Mouse (Mus musculus): ENCODE data around the gene Cep55. TPM values are rescaled to one million over a fixed set of nuclear protein-coding genes. Genes with fewer than 3 reads are reported as not detected.
A peak's percentile ranks its signal among the peaks of the same experiment; 100 is the strongest.

Cep55 gene
- total RNA-seq, 2 experiments from 2014 or later = 2.2 to 2.5 TPM

DNA sequence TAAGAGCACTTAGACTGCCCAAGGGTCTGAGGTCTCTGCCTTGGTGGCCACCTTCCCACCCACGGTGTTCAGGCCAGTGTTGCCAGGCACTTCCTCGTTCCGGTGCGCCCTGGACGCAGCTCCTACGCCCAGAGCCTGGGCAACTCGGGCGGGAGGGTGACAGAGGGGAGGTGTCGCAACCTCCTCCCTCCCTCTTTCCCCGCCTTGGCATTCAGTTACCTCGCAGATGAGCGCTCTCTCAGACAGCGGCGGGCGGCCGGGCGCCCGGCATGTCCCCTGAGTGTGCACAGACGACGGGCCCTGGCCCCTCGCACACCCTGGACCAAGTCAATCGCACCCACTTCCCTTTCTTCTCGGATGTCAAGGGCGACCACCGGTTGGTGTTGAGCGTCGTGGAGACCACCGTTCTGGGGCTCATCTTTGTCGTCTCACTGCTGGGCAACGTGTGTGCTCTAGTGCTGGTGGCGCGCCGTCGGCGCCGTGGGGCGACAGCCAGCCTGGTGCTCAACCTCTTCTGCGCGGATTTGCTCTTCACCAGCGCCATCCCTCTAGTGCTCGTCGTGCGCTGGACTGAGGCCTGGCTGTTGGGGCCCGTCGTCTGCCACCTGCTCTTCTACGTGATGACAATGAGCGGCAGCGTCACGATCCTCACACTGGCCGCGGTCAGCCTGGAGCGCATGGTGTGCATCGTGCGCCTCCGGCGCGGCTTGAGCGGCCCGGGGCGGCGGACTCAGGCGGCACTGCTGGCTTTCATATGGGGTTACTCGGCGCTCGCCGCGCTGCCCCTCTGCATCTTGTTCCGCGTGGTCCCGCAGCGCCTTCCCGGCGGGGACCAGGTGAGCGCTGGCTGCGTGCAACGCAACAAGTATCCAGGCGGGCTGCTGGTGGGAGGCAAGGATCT, 42.3 kb downstream of the Cep55 start, which contains the start of gene Ffar4:
Gene Ffar4, plus strand, starts transcription at position 214 of the 901 bp plus-strand sequence.
- DNase-seq = peak; percentile 32 to 51

DNA sequence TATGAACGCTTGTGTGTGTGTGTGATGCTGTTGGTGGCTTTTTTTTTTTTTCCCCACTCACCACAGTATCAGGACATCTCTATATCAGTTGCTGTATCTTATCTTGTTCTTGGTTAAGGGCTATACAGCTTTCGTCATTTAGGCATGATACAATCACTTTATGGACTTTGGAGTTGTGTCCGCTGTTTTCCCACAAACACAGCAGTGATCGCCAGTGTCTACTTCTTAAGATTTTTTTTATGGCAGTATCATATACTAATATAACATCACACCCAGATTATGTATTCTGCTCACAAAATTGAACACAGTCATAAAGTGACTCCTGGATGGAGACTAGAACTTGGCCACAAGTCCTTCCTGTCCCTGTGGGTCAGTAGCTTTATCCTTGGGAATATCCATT, 53.1 kb downstream of the Cep55 start:
- no peak for DNase-seq

DNA sequence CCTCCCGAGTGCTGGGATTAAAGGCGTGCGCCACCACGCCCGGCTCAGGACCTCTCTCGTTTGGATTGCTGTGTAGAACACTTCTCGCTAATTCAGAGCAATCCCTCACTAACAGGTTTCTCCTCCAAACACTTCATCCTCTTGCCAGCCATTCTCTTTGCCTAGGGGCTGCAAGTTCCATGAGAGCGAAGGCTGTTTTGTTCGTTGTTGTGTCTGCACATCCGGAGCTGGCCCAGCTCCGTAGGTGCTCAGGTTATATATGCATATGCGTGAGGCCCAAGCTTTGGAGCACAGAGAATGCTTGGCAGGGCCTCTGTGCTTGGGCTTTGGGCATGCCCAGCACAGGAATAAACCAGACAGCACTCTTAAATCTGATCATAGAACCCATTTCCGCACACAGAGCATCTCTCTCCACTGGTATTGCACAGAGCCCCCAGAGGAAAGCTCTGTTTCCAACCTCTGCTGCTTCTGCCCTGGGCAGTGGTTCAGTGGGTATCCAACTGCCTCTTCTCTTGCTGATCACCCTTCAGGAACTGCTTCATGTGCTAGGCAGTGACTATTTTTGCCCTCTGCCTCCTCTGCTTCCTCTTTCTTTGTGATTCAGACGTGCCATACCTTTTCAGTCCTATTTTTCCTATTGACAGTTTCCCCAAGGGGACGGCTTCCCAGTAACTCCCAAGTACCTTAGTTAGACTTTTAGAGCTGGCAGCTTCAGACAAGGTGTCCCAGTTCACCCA, 54.9 kb downstream of the Cep55 start:
- no peak for DNase-seq

DNA sequence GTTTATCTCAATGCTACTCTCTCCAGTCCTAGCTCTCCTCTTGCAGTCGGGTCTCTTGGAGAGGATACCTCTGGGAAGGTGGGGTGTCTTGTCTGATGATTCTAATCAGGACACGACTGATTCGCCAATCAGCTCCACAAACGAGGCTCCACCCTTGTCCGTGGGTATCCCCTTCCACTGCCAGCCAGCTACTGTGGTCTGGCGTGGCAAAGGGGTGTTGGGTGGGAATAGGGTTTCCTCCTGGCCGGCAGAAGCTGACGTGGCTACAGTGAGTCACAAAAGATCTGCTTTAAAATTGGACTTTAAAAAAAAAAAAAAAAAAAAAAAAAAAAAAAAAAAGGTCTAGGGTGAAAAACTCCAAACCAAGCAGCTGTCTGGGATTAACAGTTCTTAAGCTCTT, 56.2 kb downstream of the Cep55 start:
- DNase-seq = no peak

DNA sequence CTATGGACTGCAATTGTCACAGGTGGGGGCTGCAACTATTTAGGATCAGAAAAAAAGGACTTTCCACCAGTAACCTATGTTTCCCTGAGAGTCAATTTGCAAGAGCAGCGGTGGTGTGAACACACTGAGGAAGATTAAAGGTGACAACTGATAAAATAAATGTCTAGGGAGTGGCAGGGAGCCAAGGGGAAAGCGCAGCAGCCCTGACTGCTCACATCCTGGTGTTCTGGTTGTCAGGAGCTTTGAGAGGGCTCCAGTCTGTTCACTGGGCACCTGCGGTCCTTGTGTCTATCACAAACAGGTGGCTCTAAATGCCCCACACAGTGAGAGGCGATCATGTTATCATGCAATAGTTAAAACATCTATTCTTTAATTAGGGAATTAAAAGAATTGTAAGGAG, 57.8 kb downstream of the Cep55 start:
- DNase-seq = no peak

DNA sequence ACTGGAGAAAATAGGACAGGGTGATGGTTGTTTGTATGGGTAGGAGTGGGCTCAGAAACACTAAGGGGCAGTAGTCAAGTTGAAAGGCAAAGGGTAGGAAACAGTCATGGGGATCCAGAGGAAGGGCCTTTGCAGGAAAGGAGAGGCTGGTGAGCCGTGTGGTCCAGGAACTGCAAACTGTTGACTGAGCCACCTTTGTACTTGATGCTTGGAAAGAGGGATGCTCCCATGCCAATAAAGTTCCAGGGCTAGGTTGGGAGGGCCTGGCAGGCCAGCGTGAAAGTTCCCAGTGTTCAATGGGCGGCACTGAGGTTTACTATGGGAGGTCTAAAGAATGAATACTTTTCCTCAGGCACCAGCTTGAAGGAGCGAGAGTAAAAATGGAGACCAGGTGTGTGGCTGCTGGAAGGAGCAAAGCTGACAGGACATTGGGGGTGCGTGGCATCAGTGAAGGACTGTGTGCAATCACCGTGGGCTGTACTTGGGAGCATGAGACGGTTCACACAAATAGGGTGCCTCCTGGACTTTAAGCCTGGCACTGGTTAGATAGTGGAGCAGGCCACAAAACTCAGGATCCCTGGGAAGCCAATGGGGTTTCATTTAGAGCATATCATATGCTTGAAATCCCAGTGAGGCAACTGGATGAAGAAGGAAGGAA, 60.2 kb downstream of the Cep55 start:
- no peak for DNase-seq

DNA sequence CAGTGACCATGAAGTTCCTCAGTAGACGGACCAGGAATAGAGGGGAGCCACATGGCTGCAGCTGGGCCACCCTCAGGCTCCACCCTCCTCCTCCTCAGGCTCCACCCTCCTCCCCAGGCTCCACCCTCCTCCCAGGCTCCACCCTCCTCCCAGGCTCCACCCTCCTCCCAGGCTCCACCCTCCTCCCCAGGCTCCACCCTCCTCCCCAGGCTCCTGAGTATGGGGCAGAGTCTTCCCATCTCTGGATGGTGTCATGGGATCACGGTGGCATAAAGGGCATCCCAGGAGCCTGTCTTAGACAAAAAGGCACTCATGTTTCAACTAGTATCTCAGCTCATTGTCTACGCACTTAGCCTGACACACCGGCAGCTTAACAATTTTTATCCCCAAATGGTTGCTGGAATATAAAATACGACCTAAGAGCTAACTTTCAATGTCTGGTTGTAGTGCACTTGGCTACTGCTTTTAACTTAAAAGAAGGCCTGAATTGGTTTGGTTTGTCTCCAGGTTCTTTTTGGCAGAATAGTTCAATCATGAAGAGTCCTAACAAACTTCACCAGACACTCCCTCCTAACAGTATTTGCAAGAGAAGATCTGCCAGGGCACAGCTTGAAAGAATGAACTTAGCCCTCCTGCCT, 65.4 kb downstream of the Cep55 start:
- DNase-seq = no peak

DNA sequence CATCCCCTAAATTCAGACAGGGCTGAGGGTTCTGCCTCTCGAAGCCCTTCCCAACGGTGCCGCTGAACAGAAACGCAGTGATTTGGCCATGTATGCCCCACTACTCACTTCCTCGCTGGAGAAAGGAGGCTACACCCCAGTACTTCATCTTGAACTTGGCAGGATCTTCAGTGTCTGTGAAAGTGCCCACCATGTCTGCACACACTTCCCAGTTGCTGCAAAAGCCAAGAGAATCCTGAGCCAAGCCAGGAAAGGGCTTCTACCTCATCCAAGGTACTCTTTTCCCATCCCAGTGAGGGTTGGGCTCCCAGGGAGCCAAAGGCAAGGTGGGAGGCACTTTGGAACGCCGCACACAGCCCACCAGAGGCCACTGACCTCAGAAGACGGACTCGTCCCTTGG, 69.1 kb downstream of the Cep55 start:
- no peak for DNase-seq

Other genes with a start within 250 kb of the Cep55 start
- 10 to 100 TPM; 33.4 to 59.2 TPM for gene Myof, start 11.4 kb upstream of the Cep55 start, total RNA-seq (2021)
- 10 to 100 TPM in 1 of 2 experiments, 1 to 10 TPM in 1; 2.5 to 10.4 TPM for gene Ffar4, start 42.1 kb downstream of the Cep55 start, total RNA-seq (2021)
- gene Rbp4, start 70.3 kb downstream of the Cep55 start, total RNA-seq (2021) = 10 to 100 TPM; 34.5 to 39.5 TPM
- not detected for gene Pde6c, start 77.8 kb downstream of the Cep55 start, total RNA-seq (2021)
- gene Fra10ac1, start 169.1 kb downstream of the Cep55 start, total RNA-seq (2021) = 10 to 100 TPM; 13.4 to 13.7 TPM
- under 1 TPM; 0.56 to 0.99 TPM for gene Lgi1, start 209.5 kb downstream of the Cep55 start, total RNA-seq (2021)